Mouse (Mus musculus) right cerebral cortex, postnatal 36 days (tissue): ENCODE measurements at regions not wholly inside any gene's neighbourhood (a gene's known extent, or its start where the extent isn't known, plus 50 kb on each side); places are given as distances from the start of the nearest gene placed in this dataset.
A peak's percentile ranks its signal among the peaks of the same experiment; 100 is the strongest.

Source experiments
- DNase-seq, 2 experiments: peaks; one replicate each; pipeline ENCODE4 v3.0.0; 2022; ENCODE audit warnings: low spot score in 2 of 2, mixed read lengths in 1 of 2

DNA sequence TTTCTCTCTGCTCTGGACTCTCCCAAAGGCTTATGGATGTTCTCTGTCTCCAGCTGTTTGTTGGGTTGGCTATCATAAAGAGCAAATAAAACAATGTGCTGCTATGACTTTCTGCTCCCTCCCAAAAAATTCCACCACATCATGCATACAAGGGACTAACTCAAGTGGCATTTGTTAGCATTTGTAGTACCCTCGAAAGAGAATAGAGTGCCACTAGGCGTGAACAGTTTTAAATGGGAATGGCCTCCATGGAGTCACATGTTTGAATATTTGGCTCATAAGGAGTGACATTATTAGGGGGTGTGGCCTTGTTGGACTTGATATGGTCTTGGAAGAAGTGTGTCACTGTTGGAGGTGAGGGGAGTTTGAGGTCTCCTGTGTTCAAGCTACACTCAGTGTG is 86.5 kb upstream of the Serbp1 start:
- DNase-seq, result no peak

DNA sequence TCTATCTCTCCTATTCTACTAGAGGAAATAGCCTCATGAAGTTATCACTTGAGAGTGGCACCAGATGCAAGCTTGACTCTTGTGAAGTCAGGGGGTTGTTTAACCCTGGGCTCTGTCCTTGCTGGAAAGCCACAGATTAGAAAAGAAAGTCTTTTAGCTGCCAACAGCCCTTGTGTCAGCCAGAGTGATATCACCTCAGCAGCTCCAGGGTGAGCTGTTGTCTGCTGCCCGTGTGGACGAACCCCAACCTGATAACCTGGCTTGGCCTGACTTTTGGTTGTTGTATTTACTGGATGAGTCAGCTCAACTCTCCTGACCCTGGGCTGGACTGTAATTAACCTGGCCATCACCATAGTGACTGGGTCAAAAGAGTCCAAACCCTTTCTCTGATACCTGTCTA is 88.6 kb upstream of the Serbp1 start:
- no peak for DNase-seq

DNA sequence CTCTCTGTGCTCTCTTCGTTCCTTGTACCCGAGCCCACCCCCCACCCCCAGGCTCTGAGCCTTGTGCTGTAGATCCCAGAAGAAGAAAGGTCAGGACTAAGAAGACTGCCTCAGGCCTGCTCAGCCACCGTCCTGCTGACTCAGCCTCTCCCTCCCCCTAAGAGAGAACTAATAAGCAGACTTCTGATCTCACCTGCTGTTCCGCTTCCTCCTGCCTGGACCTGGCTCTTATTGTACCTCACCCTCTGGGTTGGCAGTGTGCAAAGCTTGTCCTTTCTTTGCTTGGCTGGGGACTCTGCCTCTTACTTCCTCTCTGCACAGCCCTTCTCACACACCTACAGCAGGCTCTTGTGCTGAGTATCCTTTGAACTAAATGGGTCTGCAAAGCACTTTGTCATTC is 91.3 kb upstream of the Serbp1 start:
- no peak for DNase-seq

DNA sequence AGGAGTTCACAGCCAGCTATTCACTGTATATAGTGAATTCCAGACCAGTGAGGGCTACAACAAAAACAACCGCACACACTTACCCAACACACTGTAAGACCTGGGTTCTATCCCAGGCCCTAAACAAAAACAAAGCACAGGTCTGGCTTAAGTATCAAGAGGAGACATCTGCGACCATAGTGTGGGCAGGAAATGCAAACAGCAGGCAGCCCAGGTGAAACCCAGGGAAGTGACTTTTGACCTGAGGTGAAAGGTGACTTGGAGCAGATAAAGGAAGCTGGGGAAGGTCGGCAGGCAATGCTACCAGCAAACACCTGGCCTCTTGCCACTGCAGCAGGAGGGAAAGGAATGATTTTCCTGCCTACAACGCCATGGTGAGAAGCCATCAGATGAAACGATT is 92.0 kb upstream of the Serbp1 start:
- DNase-seq, result no peak

DNA sequence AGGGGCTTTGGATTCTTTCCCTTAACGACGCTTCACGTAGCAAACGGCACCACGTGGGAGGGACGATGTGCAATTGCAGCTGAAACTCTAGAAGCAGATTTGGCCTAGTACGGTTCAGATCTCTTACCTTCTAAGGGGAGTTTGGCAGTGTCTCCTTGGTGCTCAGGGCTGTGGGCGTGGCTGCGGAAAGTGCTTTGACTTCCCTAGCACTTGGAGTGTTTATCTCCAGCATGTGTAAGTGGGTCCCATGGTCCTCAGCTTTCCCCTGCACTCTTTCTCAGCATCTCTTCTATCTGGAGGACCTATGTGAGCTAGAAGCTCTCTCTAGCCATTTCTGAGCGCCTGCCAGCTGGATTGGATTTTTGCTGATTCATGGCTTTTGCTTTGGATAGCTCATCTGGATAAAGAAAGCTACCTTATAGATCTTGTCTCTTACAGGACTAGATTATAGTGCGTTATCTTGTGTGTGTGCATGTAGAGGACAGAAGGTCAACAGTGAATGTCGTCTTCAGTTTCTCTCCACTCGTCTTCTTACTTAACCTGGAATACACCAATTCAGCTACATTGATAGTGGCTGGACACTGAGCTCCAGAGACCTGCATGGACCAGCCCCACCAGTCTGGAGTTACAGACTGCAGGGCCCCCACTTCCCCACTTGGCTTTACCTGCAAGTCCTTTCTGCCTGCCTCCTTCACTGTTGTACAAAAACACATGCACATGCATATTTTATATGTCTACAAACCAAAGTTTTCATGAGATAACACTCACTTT is 92.8 kb upstream of the Serbp1 start:
- DNase-seq, result no peak

DNA sequence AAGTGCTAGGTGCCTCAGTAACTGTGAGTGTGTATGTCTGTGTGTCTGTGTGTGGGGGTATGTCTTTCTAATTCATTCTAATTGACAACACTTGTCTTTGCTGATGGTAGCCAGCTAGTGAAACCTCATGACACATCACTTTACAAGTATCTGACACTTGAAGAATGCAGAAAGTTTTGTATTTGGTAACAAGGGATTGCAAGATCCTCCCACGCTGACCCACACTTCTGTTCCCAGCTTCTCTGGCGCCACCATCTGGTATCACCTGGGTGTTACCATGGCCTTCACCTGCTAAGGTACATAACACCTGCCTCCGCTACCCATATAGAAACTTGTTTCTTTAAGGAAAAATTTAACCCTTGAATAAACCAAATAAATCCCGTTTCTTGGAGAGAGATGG is 95.8 kb upstream of the Serbp1 start:
- peak in 1 of 2 experiments; percentile 31 for DNase-seq

DNA sequence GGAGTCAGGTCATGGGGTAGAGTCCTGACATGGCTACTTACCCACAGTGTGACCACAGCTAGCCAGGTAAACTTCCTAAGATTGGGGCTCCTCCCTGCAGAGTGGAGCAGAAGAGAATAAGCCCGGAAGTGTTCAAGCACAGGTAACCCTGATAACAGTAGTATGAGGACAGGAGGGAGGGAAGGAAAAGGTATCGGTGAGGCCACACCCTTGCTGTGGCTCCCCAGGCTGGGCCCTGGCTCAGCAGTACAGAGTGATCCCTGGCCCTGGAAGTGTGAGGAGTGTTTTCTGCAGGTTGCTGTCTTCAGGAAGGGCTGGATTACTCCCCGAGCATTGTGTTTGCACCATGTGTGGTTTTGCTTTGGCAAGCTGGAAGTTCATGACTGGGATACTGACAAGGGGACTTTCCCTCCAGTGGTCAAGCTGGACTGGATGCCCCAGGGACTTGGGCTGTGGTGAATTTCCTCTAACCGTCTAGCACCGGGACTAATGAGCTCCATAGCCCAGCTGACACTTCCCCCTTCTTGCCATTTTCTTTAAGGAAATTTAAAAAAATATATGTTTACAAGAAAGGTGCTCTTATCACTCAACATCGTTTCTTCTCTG is 97.2 kb upstream of the Serbp1 start:
- no peak for DNase-seq

DNA sequence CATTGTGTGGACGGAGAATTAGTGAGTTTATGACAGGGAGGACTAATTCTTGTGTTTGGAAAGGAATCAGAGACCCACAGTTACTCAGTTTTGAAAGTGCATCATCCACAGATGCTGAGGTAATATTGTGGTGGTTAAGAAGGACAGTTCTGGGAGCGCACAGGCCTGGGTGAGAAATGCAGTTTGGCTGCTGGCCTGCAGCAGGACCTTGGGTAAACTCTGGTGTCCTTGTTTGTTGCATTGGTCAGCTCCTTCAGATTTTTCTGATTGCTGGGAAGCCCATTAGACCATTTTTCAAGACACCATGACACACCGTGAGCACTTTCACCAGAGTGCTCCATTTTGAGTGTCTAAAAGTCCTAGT is 99.0 kb upstream of the Serbp1 start:
- no peak for DNase-seq

DNA sequence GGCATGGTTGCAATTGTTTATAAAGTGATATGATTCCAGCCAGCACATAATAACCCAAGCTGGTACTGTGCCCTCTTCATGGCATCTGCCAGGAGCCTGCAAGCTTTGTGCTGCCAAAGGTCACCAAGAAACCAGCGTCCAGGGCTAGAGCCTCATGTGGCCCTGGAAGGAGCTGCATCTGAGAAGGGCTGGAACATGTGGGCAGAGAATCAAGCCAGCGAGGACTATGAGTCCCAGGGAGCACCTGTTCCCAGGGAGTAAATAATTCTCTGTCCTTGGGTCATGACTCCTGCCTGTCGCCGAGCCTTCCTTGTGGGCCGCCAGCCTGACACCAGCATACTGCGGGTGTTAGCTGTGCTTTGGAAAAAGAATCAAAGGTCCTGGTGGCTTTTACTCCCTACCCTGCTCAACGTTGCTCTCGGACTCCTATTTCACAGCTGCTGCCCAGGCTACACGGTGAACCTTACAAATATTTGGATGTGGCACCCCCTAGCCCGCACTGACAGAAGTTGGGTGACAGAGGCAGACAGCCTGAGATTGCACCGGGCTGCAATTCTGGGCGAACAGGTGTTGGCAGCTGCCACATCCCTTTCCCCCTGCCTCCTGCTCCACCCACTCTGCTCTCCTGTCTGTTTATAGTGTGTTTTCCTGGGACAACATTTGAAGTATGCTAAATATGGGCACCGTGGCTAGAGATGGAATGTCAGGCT is 99.5 kb upstream of the Serbp1 start:
- no peak for DNase-seq

DNA sequence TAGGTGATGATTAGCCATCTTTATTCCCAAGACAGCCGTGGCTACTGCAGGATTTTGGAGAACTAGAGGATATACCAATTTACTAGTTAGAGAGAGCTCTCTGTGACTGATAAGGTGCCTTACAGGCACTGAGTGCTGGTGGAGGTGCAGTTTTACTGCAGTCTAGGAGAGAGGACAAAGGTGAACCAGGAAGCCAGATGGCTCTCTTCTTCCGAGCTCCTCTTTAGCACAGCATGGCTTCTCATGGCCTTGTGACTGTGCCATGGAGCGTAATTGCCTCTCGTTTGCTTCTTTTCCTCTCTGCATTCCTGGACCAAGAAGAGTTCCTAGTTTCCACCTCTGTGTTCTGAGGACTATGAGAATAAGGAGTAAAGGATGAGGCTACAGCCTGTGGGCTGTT is 100.2 kb upstream of the Gadd45a start:
- DNase-seq, result no peak

DNA sequence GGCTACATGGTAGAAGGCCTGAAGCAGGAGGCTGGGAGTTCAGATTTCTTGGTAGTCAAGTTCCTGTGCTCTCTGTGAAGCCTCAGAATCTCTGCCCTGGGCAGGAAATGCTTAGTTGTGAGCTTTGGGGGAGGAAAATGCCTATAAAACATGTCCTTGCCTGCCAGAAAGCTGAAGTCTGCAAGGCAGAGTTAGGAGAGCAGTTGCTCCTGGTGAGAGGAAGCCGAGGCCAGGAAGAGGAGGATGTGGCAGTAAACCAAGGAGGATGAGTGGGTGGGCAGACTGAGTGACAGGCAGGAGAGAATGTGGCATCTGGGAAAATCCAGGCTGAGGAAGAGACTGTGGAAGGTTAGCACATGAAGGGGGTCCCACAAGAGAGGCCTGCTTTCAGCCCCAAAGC is 97.7 kb upstream of the Gadd45a start:
- peak in 1 of 2 experiments; percentile 19 for DNase-seq

DNA sequence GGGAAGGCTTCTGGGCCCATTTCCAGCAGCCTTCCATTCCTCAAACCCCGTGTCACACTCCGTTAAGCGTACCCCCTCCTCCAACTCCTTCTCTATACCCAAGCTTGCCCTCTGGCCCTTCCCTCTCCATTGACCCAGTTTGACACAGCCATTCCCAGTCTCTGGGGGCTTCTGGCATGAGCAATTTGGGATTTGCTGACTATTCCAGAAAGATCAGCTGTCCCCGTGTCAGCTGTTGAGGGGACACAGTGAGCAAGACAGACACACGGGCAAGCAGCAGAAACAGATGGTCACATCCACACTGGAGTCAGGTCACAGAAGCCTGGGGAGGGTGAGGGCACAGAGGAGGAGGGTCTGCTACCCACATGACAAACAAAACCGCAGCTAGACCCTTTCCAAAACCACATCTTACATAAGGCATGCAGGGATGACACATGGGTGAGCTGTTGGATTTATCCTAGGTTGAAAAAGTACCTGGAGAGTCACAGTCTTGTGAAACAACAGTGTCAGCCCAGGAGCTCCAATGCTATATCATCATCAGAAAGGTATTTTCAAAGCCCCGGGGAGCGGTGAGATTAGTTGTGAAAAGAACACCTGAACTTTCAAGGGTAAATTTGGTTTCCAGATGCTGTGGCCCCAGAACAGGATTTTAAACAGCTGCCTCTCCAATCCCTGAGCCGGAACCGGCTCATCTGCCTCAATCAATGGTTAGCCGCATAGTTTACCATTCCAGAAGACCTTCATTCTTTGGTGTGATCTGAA is 93.5 kb upstream of the Gadd45a start:
- no peak for DNase-seq

DNA sequence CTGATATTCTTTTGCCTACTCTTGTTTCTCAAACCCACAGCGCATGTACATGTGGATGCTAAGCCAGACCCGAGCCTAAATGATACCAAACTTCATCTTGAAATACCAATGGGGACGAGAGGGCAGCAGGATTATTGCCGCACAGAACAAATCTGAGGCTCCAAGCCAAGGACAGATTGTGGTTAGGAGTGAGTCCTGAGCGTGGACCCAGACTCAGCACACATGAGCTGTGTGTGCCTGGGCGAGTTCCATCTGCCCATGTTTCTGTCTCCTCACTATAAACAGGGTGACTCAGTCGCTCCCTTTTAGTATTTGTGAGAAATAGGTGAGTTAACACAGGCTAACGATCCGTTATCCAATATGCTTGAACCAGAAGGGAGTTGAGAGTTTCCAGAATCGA is 92.4 kb upstream of the Gadd45a start:
- DNase-seq, result no peak

DNA sequence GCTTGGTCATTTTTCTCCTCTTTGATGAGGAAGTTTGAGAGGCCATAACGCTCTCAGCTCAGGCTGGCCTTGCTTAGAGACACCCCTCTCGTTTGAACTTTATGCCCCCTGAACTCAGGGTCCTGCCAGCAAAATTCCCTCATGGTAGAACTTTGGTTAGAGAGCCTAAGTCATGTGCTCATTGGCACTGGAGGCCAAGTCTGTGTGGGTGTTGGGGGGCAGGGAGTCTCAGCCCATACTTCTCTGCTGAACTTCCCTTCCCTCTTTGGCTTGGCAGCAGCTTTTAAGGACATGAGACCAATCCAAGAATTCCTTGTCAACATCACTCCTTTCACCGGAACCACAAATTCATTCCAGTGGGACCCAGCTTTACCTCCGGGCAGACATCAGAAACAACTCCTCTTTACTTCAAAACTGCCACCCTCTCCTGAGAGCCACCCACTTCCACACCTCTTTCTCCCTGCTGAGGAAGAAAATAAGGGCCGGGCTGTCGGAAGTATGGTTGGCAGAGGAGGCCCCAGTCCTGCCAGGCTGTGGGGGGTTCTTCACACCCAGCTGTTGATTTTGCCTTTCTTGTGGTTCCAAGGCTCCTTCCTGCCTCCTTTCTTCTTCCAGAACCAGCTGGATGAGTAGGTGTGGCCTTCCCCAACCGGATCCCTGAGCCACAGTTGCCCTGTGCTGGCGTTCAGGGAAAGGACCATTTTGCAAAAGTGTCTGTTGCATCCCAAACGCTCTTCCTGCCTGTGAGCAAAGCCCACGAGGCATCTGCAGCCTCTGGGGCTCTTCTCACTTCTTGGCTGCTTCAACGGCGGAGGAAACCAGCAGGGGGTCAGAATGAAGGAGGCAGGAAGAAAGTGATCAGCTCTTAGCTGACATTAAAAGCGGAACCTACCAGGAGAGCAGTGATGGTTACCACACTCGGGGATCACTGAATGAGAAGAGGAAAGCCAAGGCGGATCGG is 91.5 kb upstream of the Gadd45a start:
- peak; percentile 25 to 39 for DNase-seq

DNA sequence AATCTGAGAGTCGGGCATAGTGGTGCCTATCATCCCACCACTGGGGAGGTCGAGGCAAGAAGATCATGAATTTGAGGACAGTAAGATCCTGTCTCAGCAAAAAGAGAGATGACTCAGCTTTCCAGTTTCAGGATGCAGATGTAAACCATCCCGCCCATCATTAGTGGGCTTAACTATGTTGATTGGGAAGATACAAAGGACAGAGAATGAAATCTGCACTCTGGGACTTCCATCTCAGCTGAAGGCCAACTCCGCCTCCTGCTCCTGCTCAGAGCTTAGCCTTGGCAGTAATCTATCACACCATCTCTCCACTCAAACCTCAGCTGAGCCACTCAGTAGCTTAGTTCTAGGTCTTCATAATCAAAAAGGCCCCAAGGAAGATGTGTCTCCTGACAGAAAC is 90.5 kb upstream of the Gadd45a start:
- no peak for DNase-seq

DNA sequence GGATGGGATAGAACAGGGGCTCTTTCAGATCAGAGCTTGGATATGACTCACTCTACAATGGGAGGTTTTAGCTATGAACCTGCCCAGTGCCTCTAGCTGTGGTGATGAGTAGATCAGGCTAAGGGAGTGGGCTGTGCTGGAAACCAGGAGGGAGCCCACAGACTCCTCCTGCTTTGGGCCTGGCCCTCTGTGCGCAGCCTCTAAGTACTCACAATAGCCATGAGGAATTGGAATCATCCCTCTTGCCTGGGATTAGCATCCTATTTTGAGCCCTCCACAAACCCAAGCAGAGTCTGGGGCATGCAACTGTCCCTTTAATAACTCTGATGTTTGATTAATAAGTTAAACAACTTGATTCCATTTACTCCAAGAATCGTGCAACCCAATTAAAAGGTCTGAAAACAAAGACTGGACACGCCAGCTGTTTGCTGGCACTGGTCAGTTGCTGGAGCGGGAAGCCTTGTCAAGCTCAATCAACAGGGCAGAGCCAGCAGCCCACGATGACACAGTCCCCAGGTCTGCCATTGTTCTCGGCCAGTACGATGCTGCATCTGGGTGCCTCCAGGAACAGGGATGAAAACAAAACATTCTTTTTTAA is 88.6 kb upstream of the Gadd45a start:
- no peak for DNase-seq

DNA sequence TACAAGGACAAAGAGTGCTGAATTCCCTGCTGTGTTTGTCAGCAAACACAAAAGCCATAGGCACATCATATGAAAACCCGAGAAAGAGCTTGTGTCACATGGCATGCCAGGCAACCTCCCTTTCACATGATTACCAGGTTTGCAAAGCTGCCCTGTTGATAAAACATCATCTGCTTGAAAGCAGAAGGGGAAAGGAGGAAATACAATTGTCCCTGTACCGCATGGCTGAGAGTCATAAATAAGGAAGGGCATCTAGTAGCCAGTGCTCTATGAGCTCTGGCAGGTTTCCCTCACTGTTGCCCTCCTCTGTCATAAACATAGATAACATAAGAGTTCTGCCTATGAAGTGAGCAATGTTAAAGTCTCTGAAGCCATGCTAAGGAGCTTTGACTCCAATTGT is 86.8 kb upstream of the Gadd45a start:
- no peak for DNase-seq

DNA sequence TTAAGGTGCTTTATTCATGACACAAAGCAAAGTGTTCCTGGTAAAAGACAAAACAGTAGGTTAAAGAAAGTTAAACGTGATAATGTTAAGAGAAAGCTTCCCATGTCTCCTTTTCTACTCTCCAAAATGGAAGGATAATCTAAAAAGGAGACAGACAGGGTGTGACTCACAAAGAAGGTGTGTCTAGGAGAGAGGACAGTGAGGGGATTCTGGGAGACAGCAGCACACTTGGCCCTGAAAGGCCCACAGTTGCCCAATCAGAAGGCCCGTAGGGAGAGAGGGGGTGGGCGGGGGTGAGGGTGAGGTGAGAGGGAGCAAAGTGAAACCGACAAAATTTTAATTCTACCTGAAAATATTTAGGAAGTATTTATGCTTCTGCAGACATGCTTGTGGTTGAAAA is 85.8 kb upstream of the Gadd45a start:
- no peak for DNase-seq

DNA sequence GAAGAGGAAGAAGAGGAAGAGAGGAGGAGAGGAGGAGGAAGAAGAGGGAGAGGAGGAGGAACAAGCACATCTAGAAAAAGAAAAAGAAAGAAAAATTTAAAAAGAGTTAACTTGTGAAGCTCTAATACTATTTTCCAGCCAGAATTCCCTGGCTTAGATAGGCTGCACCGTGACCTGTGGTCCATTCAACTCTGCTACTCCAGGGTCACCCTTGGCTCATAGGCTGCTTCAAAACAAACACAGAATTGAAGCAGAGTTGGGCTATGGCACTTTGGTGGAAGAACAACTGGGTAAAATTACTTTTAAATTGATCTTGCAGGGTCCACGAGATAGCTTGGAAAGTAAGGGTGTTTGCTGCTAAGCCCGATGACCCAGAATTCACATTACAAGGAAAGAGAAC is 79.0 kb upstream of the Gadd45a start:
- no peak for DNase-seq

DNA sequence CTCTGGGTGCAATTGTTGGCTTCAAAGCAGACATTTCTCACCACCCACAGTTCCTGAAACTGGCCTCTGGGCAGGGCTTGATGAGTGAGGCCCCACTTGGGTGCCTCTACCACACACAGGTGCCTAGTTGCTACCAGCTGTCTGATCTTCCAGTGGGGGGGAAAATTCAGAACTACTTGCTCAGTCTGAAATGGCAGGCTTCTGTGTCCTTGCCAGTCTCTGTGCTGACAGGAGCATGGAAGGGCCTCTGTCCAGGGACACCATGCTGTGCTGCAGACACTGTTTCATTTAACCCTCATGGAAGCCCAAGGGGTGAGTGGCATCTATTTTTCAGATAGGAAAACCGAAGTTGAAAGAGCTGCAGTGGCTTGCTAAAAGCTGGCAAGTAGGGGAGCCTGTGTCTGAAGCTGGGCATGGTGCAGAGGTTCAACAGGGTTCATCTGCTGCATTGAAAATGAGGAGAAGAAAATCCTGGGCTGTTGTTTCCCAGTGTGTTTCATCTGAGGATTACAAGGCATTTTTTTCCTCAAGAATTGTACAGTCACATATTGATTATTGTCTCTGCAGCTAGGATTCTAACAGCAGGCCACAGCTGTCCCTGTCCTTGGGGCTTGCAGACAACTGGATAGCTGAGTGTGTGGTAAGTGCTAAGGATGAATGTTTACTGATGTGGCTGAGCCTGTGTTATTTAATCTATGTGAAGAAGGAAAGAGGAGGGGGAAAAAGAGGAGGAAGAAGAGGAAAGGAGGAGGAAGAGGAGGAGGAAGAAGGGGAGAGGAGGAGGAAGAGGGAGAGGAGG is 78.4 kb upstream of the Gadd45a start:
- DNase-seq, result no peak
